Mouse (Mus musculus) myocyte (in vitro differentiated cells): ENCODE measurements around the gene Tfeb.

Experiments
- CEBPB ChIP-seq: IDR thresholded peaks from 2 replicates; pipeline ENCODE4 v1.6.1; 2011; ENCODE audit warnings: mild to moderate bottlenecking, moderate library complexity; ENCODE audit not compliant: poor library complexity, insufficient read depth, severe bottlenecking
- MYOD1 ChIP-seq, 3 experiments: IDR thresholded peaks; one replicate each; pipeline ENCODE4 v1.6.1; 2011; ENCODE audit warnings: control low read depth in 2 of 3, low read depth in 2 of 3, mild to moderate bottlenecking in 2 of 3, moderate library complexity in 1 of 3; ENCODE audit not compliant: insufficient read length in 2 of 3, control insufficient read depth in 1 of 3
- POLR2A ChIP-seq: IDR thresholded peaks from one replicate; pipeline ENCODE4 v1.6.1; 2011; ENCODE audit warnings: low read depth, mild to moderate bottlenecking, control low read depth, moderate library complexity; ENCODE audit not compliant: insufficient read length
- USF1 ChIP-seq: IDR thresholded peaks from one replicate; pipeline ENCODE4 v1.6.1; 2011; ENCODE audit warnings: low read depth, mild to moderate bottlenecking, control low read depth, moderate library complexity

- TF ChIP-seq POLR2A (no peak), MYOD1 (IDR thresholded peaks at IDR 0.05; ENCODE audit: control insufficient read depth in 1 of 3, insufficient read length in 2 of 3, low read depth in 2 of 3) (no peak), USF1 (no peak), CEBPB (no peak)
Observed at GRCm38 (mm10) chr17:47811265-47811800, 74.5 kb downstream of the Tfeb start.
